Mouse (Mus musculus): Measurements from ENCODE around the gene Inpp4a.
A peak's percentile ranks its signal among the peaks of the same experiment; 100 is the strongest.

The Inpp4a gene

GRCm38 (mm10) chr1:37299540-37300491, at the start of gene Inpp4a:
Gene Inpp4a, plus strand, starts transcription at chr1:37299865.
- DNase-seq (ENCODE audit: extremely low read depth, low read depth), result peak; percentile 72

GRCm38 (mm10) chr1:37250643-37251310, 48.9 kb upstream of the Inpp4a start:
- DNase-seq (ENCODE audit: extremely low read depth, low read depth), result peak; percentile 44

- peak; percentile 14 for DNase-seq (ENCODE audit: extremely low read depth, low read depth)
Observed at GRCm38 (mm10) chr1:37258443-37258842, 41.2 kb upstream of the Inpp4a start.

- peak; percentile 45 for DNase-seq (ENCODE audit: extremely low read depth, low read depth)
Observed at GRCm38 (mm10) chr1:37272464-37272863, 27.2 kb upstream of the Inpp4a start.

- DNase-seq (ENCODE audit: extremely low read depth, low read depth), result no peak
Observed at GRCm38 (mm10) chr1:37286556-37286955, 13.1 kb upstream of the Inpp4a start.

GRCm38 (mm10) chr1:37287748-37288147, 11.9 kb upstream of the Inpp4a start:
- no peak for DNase-seq (ENCODE audit: extremely low read depth, low read depth)

- DNase-seq (ENCODE audit: extremely low read depth, low read depth), result no peak
Observed at GRCm38 (mm10) chr1:37288181-37288935, 11.3 kb upstream of the Inpp4a start.

GRCm38 (mm10) chr1:37288941-37289340, 10.7 kb upstream of the Inpp4a start:
- no peak for DNase-seq (ENCODE audit: extremely low read depth, low read depth)

- no peak for DNase-seq (ENCODE audit: extremely low read depth, low read depth)
Observed at GRCm38 (mm10) chr1:37296414-37296813, 3.3 kb upstream of the Inpp4a start.

GRCm38 (mm10) chr1:37298904-37299303, 761 bp upstream of the Inpp4a start:
- DNase-seq (ENCODE audit: extremely low read depth, low read depth), result no peak

GRCm38 (mm10) chr1:37300650-37301049, 985 bp downstream of the Inpp4a start:
- DNase-seq (ENCODE audit: extremely low read depth, low read depth), result no peak

- DNase-seq (ENCODE audit: extremely low read depth, low read depth), result peak; percentile 66
Observed at GRCm38 (mm10) chr1:37302801-37303200, 3.1 kb downstream of the Inpp4a start.

- no peak for DNase-seq (ENCODE audit: extremely low read depth, low read depth)
Observed at GRCm38 (mm10) chr1:37305691-37306287, 6.1 kb downstream of the Inpp4a start.

GRCm38 (mm10) chr1:37307586-37307985, 7.9 kb downstream of the Inpp4a start:
- DNase-seq (ENCODE audit: extremely low read depth, low read depth), result no peak

GRCm38 (mm10) chr1:37308021-37308742, 8.5 kb downstream of the Inpp4a start:
- DNase-seq (ENCODE audit: extremely low read depth, low read depth), result no peak

GRCm38 (mm10) chr1:37308743-37309100, 9.1 kb downstream of the Inpp4a start:
- DNase-seq (ENCODE audit: extremely low read depth, low read depth), result no peak

GRCm38 (mm10) chr1:37309939-37310515, 10.4 kb downstream of the Inpp4a start:
- no peak for DNase-seq (ENCODE audit: extremely low read depth, low read depth)

GRCm38 (mm10) chr1:37314338-37314737, 14.7 kb downstream of the Inpp4a start:
- DNase-seq (ENCODE audit: extremely low read depth, low read depth), result no peak

- DNase-seq (ENCODE audit: extremely low read depth, low read depth), result no peak
Observed at GRCm38 (mm10) chr1:37317644-37318285, 18.1 kb downstream of the Inpp4a start.

- no peak for DNase-seq (ENCODE audit: extremely low read depth, low read depth)
Observed at GRCm38 (mm10) chr1:37318558-37318957, 18.9 kb downstream of the Inpp4a start.
